Mouse (Mus musculus): ENCODE measurements around the gene Mlph.
A peak's percentile ranks its signal among the peaks of the same experiment; 100 is the strongest.

Mlph gene

GRCm38 (mm10) chr1:90909161-90909560 lies 5.7 kb upstream of the Mlph start:
- DNase-seq (ENCODE audit: low read depth, low spot score) = no peak

- DNase-seq (ENCODE audit: low read depth, low spot score) = no peak
Measured at GRCm38 (mm10) chr1:90909631-90910152, 5.2 kb upstream of the Mlph start.

DNA sequence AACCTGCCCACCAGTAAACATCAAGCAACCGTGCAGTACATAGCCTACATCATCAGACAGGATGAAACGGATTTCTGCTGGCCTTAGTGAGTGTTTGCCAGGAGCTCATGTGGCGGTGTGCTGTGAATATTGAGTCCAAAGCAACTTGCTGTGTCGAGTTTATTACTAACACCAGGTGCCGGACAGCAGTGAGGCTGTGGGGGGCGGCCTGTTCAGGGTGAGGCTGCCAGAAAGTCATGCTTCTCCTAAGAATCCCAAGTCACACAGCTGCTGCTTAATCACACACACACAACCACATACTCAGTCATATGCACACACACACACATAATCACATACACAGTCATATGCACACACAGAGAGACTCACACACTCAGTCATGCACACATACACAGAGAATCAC lies 1.7 kb upstream of the Mlph start:
- DNase-seq (ENCODE audit: low read depth, low spot score) = no peak

DNA sequence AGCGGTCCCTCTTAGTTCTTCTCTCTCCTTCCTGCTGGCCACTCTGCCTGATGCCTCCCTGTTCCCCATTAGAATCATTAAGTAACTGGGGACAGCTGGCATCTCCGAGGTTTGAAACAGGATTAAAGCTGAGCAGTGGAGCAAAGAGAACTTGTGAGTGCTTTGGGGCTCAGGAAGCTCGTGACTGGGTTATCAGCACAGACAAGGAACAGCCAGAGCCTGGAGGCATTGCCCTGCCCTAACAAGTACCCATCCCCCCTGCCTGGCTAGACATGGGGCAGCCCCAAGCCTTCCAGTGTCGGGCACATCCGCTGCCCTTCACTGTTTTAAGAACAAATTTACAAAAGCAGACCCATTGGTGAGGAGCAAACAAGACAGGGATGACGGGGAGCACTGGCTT lies 2.6 kb downstream of the Mlph start:
- no peak for DNase-seq (ENCODE audit: low read depth, low spot score)

GRCm38 (mm10) chr1:90921687-90922086 lies 6.8 kb downstream of the Mlph start:
- no peak for DNase-seq (ENCODE audit: low read depth, low spot score)

- DNase-seq (ENCODE audit: low read depth, low spot score) = no peak
Measured at GRCm38 (mm10) chr1:90926030-90926429, 11.1 kb downstream of the Mlph start.

GRCm38 (mm10) chr1:90927308-90927707 lies 12.4 kb downstream of the Mlph start:
- DNase-seq (ENCODE audit: low read depth, low spot score) = no peak

DNA sequence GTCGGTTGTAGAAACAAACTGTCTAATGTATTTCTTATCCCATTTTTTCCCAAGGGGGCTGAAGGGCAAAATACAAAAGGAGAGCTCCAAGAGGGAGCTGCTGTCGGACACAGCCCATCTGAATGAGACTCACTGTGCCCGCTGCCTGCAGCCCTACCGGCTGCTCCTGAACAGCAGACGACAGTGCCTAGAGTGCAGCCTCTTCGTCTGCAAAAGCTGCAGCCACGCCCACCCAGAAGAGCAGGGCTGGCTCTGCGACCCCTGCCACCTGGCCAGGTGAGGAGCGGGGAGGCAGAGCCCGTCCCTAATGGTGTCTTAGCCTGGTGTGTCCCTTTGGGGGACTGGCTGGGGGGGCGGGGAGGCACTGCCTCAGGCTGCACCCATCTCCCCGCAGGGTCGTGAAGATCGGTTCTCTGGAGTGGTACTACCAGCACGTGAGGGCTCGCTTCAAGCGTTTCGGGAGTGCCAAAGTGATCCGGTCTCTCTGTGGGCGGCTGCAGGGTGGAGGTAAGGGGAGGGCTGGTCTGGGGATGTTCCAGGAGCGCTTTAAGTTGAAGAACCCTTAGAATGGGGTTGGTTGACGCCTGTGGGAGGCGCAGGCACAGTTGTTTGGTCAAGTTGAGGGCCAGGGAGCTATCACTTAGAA lies 13.2 kb downstream of the Mlph start:
- DNase-seq (ENCODE audit: low read depth, low spot score) = peak; percentile 41

- peak; percentile 90 for DNase-seq (ENCODE audit: low read depth, low spot score)
Measured at GRCm38 (mm10) chr1:90928575-90928934, 13.7 kb downstream of the Mlph start.

- no peak for DNase-seq (ENCODE audit: low read depth, low spot score)
Measured at GRCm38 (mm10) chr1:90933001-90933400, 18.1 kb downstream of the Mlph start.

- DNase-seq (ENCODE audit: low read depth, low spot score) = no peak
Measured at GRCm38 (mm10) chr1:90936990-90937389, 22.1 kb downstream of the Mlph start.

DNA sequence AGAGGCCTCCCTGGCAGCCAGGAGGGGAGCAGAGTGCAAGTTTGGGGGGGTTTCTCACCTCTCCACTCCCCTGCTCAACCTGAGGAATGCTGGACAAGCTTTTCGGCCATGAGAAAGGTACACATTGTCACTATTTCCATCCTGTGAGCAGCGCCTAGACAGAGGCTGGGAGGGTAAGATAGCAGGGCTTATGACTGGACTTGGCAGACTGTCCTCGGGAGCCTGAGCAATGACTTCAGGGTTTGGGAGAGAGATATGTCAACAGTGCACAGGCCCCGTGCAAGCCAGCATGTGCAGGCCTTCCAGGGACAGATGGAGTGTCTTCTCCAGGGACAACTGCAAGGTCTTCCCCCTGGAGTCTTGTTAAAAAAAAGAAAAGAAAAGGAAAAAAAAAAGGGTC lies 25.1 kb downstream of the Mlph start:
- DNase-seq (ENCODE audit: low read depth, low spot score) = no peak

DNA sequence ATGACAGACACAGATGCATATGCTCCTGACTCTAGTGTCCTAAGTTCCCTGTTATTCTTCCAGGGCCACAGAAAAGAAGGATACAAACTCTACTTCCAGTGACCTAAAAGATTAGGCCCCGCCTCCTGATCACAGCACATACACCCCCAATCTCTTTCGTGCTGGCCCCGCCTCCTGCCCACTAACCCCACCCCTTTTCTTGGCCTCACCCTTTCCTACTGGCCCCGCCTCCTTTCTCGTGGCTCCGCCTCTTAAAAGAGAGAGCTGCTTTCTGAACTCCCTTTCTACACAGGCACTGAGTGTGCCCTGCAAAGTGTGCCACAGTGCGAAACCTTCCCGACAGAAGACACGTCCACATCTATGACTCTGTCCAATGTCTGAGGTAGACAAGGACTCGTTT lies 30.3 kb downstream of the Mlph start:
- DNase-seq (ENCODE audit: low read depth, low spot score) = peak; percentile 75

- no peak for DNase-seq (ENCODE audit: low read depth, low spot score)
Measured at GRCm38 (mm10) chr1:90947252-90947651, 32.4 kb downstream of the Mlph start.

DNA sequence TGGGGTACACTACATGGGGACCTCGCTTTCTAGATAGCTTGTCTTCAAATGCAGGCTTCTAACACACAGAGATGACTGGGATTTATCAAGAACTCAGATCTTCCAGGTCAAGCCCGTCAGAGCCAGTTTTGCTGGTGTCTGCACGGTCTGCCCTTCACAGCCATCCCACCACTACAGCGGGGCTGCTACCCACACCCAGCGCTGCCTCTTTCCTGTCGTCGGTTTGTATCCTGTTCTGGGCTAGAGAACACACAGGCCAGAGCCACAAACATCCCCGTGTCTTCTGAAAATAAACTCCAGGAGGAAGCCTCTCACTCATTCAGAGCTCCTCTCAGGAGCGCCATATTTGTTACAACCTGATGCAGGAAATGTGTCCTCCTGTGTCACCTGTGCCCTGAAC lies 34.4 kb downstream of the Mlph start:
- DNase-seq (ENCODE audit: low read depth, low spot score) = no peak

GRCm38 (mm10) chr1:90951670-90952069 lies 36.8 kb downstream of the Mlph start:
- no peak for DNase-seq (ENCODE audit: low read depth, low spot score)

DNA sequence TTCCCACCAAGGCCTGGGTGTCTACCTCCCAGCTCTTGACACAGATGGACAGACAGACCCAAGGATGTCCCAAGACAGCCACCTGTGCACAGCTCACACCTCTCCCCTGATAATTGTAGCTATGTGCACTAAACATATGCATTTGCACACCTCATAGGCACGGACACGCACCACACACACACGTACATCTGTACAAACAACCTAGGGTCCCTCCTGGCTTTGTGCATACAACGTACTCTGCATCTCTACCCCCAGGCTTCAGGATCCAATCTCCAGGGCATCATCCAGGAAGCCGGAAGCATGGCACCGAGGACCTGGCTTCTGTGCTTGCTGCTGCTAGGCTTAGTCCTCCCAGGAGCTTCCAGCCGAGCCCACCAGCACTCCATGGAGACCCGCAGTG lies 37.9 kb downstream of the Mlph start, which contains the start of gene Prlh:
Gene Prlh (plus strand): TSS at position 301 of the 400 bp plus-strand sequence.
- no peak for DNase-seq (ENCODE audit: low read depth, low spot score)

DNA sequence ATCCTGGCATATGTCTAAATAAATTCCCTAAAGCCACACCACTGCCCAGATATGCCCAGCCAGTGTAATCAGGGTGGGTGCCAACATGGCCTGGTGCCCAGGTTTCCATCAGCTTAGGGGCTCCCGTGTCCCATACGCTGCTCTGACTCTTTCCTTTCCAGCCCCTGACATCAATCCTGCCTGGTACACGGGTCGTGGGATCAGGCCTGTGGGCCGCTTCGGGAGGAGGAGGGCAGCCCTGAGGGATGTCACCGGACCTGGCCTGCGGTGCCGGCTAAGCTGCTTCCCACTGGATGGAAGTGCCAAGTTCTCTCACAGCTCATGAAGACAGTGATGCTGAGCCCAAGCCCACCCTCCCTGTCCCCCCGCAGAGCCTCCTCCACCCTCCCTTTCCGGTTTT lies 38.8 kb downstream of the Mlph start:
- DNase-seq (ENCODE audit: low read depth, low spot score) = no peak

- peak; percentile 81 for DNase-seq (ENCODE audit: low read depth, low spot score)
Measured at GRCm38 (mm10) chr1:90956245-90957096, 41.6 kb downstream of the Mlph start.

GRCm38 (mm10) chr1:90962526-90962925 lies 47.6 kb downstream of the Mlph start:
- DNase-seq (ENCODE audit: low read depth, low spot score) = no peak

- DNase-seq (ENCODE audit: low read depth, low spot score) = no peak
Measured at GRCm38 (mm10) chr1:90962994-90963393, 48.1 kb downstream of the Mlph start.

- no peak for DNase-seq (ENCODE audit: low read depth, low spot score)
Measured at GRCm38 (mm10) chr1:90967583-90967982, 52.7 kb downstream of the Mlph start.

GRCm38 (mm10) chr1:90968649-90969048 lies 53.8 kb downstream of the Mlph start:
- DNase-seq (ENCODE audit: low read depth, low spot score) = no peak

Data from ZHBTc4 (cell line).